Mouse (Mus musculus): ENCODE data around the gene Zfp784. TPM values are rescaled to one million over a fixed set of nuclear protein-coding genes. Genes with fewer than 3 reads are reported as not detected.

The Zfp784 gene
- total RNA-seq, 2 experiments from 2014 or later, result 0.09 to 1.9 TPM

- peak; percentile 48; the same call in 1 of the 2 replicates for ATAC-seq (replicated peaks; ENCODE audit: low FRiP score, low TSS enrichment, poor library complexity, severe bottlenecking)
Observed at GRCm38 (mm10) chr7:4996003-4996895, 42.0 kb downstream of the Zfp784 start, which contains the start of gene Zfp579. Gene Zfp579 (minus strand): TSS chr7:4996158.

GRCm38 (mm10) chr7:4995268-4996002, 42.8 kb downstream of the Zfp784 start:
- 0 out of 2 replicates have a peak, but pooled peaks have one; percentile 5 for ATAC-seq (replicated peaks; ENCODE audit: low FRiP score, low TSS enrichment, poor library complexity, severe bottlenecking)

GRCm38 (mm10) chr7:4993999-4994788, 44.1 kb downstream of the Zfp784 start:
- no peak for ATAC-seq (replicated peaks; ENCODE audit: low FRiP score, low TSS enrichment, poor library complexity, severe bottlenecking)

DNA sequence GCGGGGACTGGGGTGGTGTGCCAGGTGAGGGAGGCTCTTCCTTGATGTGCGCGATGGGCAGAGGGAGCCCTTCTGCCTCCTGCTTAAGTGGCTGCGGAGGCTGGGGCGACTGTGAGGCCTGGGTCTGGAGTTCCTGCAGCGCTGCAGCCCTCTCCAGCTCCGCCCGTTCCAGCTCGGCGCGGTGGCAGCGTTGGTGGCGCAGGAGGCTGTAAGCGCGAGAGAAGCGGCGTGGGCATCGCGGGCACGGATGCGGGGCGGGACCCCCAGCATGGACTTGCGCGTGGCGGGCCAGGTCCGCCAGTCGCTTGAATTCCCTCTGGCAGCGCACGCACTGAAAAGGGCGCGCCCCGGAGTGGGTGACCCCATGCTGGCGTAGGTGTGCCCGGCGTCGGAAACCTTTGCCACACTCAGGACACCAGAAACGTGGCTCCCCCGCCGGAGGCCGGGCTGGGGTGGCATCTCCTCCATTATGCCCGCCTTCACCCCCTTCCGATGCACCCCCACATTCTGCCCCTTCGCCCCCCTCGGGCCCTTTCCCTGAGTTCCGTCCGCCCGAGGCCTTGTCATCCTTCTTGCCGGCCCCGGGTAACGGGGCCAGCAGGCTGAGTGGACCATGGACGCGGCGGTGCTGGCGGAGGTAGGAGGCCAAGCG, 44.8 kb downstream of the Zfp784 start:
- no peak for ATAC-seq (replicated peaks; ENCODE audit: low FRiP score, low TSS enrichment, poor library complexity, severe bottlenecking)

GRCm38 (mm10) chr7:4988250-4988649, 50.0 kb downstream of the Zfp784 start:
- ATAC-seq (replicated peaks; ENCODE audit: low FRiP score, low TSS enrichment, poor library complexity, severe bottlenecking), result no peak

Other genes with a start within 250 kb of the Zfp784 start
- 15.1 and 17.8 TPM in 2 replicates for gene Tmem238, start 248.8 kb downstream of the Zfp784 start, total RNA-seq (2014; fragmentation: Nextera tagmentation)
- 21.3 and 26.1 TPM in 2 replicates for gene Tmem238, start 248.8 kb downstream of the Zfp784 start, total RNA-seq (2017)
- gene Rpl28, start 245.6 kb downstream of the Zfp784 start, total RNA-seq (2014; fragmentation: Nextera tagmentation), result 3,204 and 3,219 TPM in 2 replicates
- 676 and 1,069 TPM in 2 replicates for gene Rpl28, start 245.6 kb downstream of the Zfp784 start, total RNA-seq (2017)
- gene Ube2s, start 225.9 kb downstream of the Zfp784 start, total RNA-seq (2014; fragmentation: Nextera tagmentation), result 291 and 381 TPM in 2 replicates
- gene Ube2s, start 225.9 kb downstream of the Zfp784 start, total RNA-seq (2017), result 146 and 204 TPM in 2 replicates
- 0.31 TPM in 1 of 2 replicates, not detected in the other for gene Shisa7, start 193.8 kb downstream of the Zfp784 start, total RNA-seq (2014; fragmentation: Nextera tagmentation)
- gene Shisa7, start 193.8 kb downstream of the Zfp784 start, total RNA-seq (2017), result not detected in 2 replicates
- gene Isoc2b, start 168.2 kb downstream of the Zfp784 start, total RNA-seq (2014; fragmentation: Nextera tagmentation), result 1.8 and 12.5 TPM in 2 replicates
- 13.3 and 86.2 TPM in 2 replicates for gene Isoc2b, start 168.2 kb downstream of the Zfp784 start, total RNA-seq (2017)
- gene Isoc2a, start 161.3 kb downstream of the Zfp784 start, total RNA-seq (2014; fragmentation: Nextera tagmentation), result 7.9 and 9.6 TPM in 2 replicates
- gene Isoc2a, start 161.3 kb downstream of the Zfp784 start, total RNA-seq (2017), result 7.4 and 13.2 TPM in 2 replicates
- gene Gm36210, start 131.9 kb downstream of the Zfp784 start, total RNA-seq (2014; fragmentation: Nextera tagmentation), result not detected in 2 replicates
- gene Gm36210, start 131.9 kb downstream of the Zfp784 start, total RNA-seq (2017), result not detected in 2 replicates
- gene Zfp628, start 123.2 kb downstream of the Zfp784 start, total RNA-seq (2014; fragmentation: Nextera tagmentation), result 8.2 and 11.6 TPM in 2 replicates
- gene Zfp628, start 123.2 kb downstream of the Zfp784 start, total RNA-seq (2017), result 1.1 and 1.2 TPM in 2 replicates
- 6.6 TPM in 1 of 2 replicates, not detected in the other for gene Nat14, start 116.4 kb downstream of the Zfp784 start, total RNA-seq (2014; fragmentation: Nextera tagmentation)
- gene Nat14, start 116.4 kb downstream of the Zfp784 start, total RNA-seq (2017), result 0.23 and 1.9 TPM in 2 replicates
- gene Ssc5d, start 112.7 kb downstream of the Zfp784 start, total RNA-seq (2014; fragmentation: Nextera tagmentation), result not detected in 2 replicates
- gene Ssc5d, start 112.7 kb downstream of the Zfp784 start, total RNA-seq (2017), result not detected in 2 replicates
- 0.69 TPM in 1 of 2 replicates, not detected in the other for gene Sbk2, start 74.0 kb downstream of the Zfp784 start, total RNA-seq (2014; fragmentation: Nextera tagmentation)
- gene Sbk2, start 74.0 kb downstream of the Zfp784 start, total RNA-seq (2017), result not detected in 2 replicates
- not detected in 2 replicates for gene Sbk3, start 67.3 kb downstream of the Zfp784 start, total RNA-seq (2014; fragmentation: Nextera tagmentation)
- gene Sbk3, start 67.3 kb downstream of the Zfp784 start, total RNA-seq (2017), result not detected in 2 replicates
- 12.0 and 32.5 TPM in 2 replicates for gene Zfp579, start 42.3 kb downstream of the Zfp784 start, total RNA-seq (2014; fragmentation: Nextera tagmentation)
- 0.76 and 2.2 TPM in 2 replicates for gene Zfp579, start 42.3 kb downstream of the Zfp784 start, total RNA-seq (2017)
- gene Zfp524, start 24.0 kb downstream of the Zfp784 start, total RNA-seq (2014; fragmentation: Nextera tagmentation), result 16.6 and 19.9 TPM in 2 replicates
- 3.0 and 9.3 TPM in 2 replicates for gene Zfp524, start 24.0 kb downstream of the Zfp784 start, total RNA-seq (2017)
- gene Fiz1, start 23.7 kb downstream of the Zfp784 start, total RNA-seq (2014; fragmentation: Nextera tagmentation), result 34.8 and 35.7 TPM in 2 replicates
- 19.8 and 32.7 TPM in 2 replicates for gene Fiz1, start 23.7 kb downstream of the Zfp784 start, total RNA-seq (2017)
- gene Gm44973, start 22.9 kb downstream of the Zfp784 start, total RNA-seq (2014; fragmentation: Nextera tagmentation), result 2.6 TPM in 1 of 2 replicates, not detected in the other
- gene Gm44973, start 22.9 kb downstream of the Zfp784 start, total RNA-seq (2017), result not detected in 2 replicates
- gene Zfp865, start 18.1 kb downstream of the Zfp784 start, total RNA-seq (2014; fragmentation: Nextera tagmentation), result 22.7 and 24.4 TPM in 2 replicates
- gene Zfp865, start 18.1 kb downstream of the Zfp784 start, total RNA-seq (2017), result 7.8 and 9.8 TPM in 2 replicates
- gene Ccdc106, start 17.9 kb downstream of the Zfp784 start, total RNA-seq (2014; fragmentation: Nextera tagmentation), result not detected in 2 replicates
- gene Ccdc106, start 17.9 kb downstream of the Zfp784 start, total RNA-seq (2017), result 0.42 and 0.56 TPM in 2 replicates
- 1.3 and 2.0 TPM in 2 replicates for gene 4632433K11Rik, start 4.3 kb downstream of the Zfp784 start, total RNA-seq (2014; fragmentation: Nextera tagmentation)
- gene 4632433K11Rik, start 4.3 kb downstream of the Zfp784 start, total RNA-seq (2017), result 0.23 TPM in 1 of 2 replicates, not detected in the other
- 1.3 and 2.1 TPM in 2 replicates for gene Zfp580, start 13.1 kb upstream of the Zfp784 start, total RNA-seq (2014; fragmentation: Nextera tagmentation)
- gene Zfp580, start 13.1 kb upstream of the Zfp784 start, total RNA-seq (2017), result not detected in 2 replicates
- gene U2af2, start 23.7 kb upstream of the Zfp784 start, total RNA-seq (2014; fragmentation: Nextera tagmentation), result 259 and 276 TPM in 2 replicates
- 284 and 302 TPM in 2 replicates for gene U2af2, start 23.7 kb upstream of the Zfp784 start, total RNA-seq (2017)
- 134 and 193 TPM in 2 replicates for gene Epn1, start 41.8 kb upstream of the Zfp784 start, total RNA-seq (2014; fragmentation: Nextera tagmentation)
- gene Epn1, start 41.8 kb upstream of the Zfp784 start, total RNA-seq (2017), result 51.1 and 62.6 TPM in 2 replicates
- not detected in 2 replicates for gene Rfpl4, start 78.5 kb upstream of the Zfp784 start, total RNA-seq (2014; fragmentation: Nextera tagmentation)
- gene Rfpl4, start 78.5 kb upstream of the Zfp784 start, total RNA-seq (2017), result not detected in 2 replicates
- gene Rasl2-9, start 87.5 kb upstream of the Zfp784 start, total RNA-seq (2014; fragmentation: Nextera tagmentation), result not detected in 2 replicates
- not detected in 2 replicates for gene Rasl2-9, start 87.5 kb upstream of the Zfp784 start, total RNA-seq (2017)
- gene Vmn1r55, start 111.2 kb upstream of the Zfp784 start, total RNA-seq (2014; fragmentation: Nextera tagmentation), result not detected in 2 replicates
- gene Vmn1r55, start 111.2 kb upstream of the Zfp784 start, total RNA-seq (2017), result not detected in 2 replicates
- not detected in 2 replicates for gene Vmn1r56, start 158.3 kb upstream of the Zfp784 start, total RNA-seq (2014; fragmentation: Nextera tagmentation)
- gene Vmn1r56, start 158.3 kb upstream of the Zfp784 start, total RNA-seq (2017), result not detected in 2 replicates
- not detected in 2 replicates for gene Vmn1r57, start 180.0 kb upstream of the Zfp784 start, total RNA-seq (2014; fragmentation: Nextera tagmentation)
- gene Vmn1r57, start 180.0 kb upstream of the Zfp784 start, total RNA-seq (2017), result not detected in 2 replicates

Data from megakaryocyte-erythroid progenitor cell, adult 5-6 weeks (primary cell).